Mouse (Mus musculus) adrenal gland, adult 10 weeks (tissue): Measurements from ENCODE around the gene Gm4302. TPM values are rescaled to one million over a fixed set of nuclear protein-coding genes. Genes with fewer than 3 reads are reported as not detected.

Source experiments
- polyA plus RNA-seq: library from polyadenylated mRNA; stranded (reverse); fragments of 350-450 nt; fragmentation: Illumina TruSeq; extraction: RNeasy Lipid Tissue Mini Kit (QIAGEN cat#74804); gene quantifications from one replicate; pipeline ENCODE4 v1.2.3, GENCODE M21; 2014; ENCODE audit warnings: low read depth, low replicate concordance

Gm4302 gene
- polyA plus RNA-seq: not detected

DNA sequence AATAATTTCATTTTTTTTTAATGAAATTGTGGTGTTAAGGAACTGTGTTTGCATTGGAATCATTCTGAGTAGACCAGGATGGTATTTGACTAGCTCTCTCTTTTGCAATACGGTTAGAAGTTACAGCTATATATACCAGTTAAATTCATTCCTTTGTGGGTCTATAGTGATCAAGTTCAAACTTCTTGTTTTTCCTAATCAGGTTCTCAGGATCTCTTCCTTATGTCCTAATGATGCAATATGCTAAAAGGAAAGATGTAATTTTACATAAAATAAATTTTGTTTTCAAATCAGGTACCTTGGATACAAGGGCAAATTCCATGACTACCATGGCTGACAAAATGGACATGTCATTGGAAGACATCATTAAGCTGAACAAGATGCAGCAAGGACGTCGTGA is at the start of gene Gm4302:
TSS of gene Gm4302 (plus strand) at position 301 of the 400 bp plus-strand sequence.

DNA sequence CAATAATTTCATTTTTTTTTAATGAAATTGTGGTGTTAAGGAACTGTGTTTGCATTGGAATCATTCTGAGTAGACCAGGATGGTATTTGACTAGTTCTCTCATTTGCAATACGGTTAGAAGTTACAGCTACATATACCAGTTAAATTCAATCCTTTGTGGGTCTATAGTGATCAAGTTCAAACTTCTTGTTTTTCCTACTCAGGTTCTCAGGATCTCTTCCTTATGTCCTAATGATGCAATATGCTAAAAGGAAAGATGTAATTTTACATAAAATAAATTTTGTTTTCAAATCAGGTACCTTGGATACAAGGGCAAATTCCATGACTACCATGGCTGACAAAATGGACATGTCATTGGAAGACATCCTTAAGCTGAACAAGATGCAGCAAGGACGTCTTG is 5.3 kb upstream of the Gm4302 start, which contains the start of gene Gm4301:
TSS of gene Gm4301 (plus strand) at position 301 of the 400 bp plus-strand sequence.

DNA sequence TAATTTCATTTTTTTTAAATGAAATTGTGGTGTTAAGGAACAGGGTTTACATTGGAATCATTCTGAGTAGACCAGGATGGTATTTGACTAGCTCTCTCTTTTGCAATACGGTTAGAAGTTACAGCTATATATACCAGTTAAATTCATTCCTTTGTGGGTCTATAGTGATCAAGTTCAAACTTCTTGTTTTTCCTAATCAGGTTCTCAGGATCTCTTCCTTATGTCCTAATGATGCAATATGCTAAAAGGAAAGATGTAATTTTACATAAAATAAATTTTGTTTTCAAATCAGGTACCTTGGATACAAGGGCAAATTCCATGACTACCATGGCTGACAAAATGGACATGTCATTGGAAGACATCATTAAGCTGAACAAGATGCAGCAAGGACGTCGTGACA is 5.0 kb downstream of the Gm4302 start, which contains the start of gene Gm4303:
TSS of gene Gm4303 (plus strand) at position 301 of the 400 bp plus-strand sequence.

DNA sequence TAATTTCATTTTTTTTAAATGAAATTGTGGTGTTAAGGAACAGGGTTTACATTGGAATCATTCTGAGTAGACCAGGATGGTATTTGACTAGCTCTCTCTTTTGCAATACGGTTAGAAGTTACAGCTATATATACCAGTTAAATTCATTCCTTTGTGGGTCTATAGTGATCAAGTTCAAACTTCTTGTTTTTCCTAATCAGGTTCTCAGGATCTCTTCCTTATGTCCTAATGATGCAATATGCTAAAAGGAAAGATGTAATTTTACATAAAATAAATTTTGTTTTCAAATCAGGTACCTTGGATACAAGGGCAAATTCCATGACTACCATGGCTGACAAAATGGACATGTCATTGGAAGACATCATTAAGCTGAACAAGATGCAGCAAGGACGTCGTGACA is 10.2 kb downstream of the Gm4302 start, which contains the start of gene Gm4305:
TSS of gene Gm4305 (plus strand) at position 301 of the 400 bp plus-strand sequence.

DNA sequence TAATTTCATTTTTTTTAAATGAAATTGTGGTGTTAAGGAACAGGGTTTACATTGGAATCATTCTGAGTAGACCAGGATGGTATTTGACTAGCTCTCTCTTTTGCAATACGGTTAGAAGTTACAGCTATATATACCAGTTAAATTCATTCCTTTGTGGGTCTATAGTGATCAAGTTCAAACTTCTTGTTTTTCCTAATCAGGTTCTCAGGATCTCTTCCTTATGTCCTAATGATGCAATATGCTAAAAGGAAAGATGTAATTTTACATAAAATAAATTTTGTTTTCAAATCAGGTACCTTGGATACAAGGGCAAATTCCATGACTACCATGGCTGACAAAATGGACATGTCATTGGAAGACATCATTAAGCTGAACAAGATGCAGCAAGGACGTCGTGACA is 20.4 kb downstream of the Gm4302 start, which contains the start of gene Gm4307:
TSS of gene Gm4307 (plus strand) at position 301 of the 400 bp plus-strand sequence.

DNA sequence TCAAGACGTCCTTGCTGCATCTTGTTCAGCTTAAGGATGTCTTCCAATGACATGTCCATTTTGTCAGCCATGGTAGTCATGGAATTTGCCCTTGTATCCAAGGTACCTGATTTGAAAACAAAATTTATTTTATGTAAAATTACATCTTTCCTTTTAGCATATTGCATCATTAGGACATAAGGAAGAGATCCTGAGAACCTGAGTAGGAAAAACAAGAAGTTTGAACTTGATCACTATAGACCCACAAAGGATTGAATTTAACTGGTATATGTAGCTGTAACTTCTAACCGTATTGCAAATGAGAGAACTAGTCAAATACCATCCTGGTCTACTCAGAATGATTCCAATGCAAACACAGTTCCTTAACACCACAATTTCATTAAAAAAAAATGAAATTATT is 41.8 kb downstream of the Gm4302 start, which contains the start of gene Gm4312:
TSS of gene Gm4312 (minus strand) at position 101 of the 400 bp plus-strand sequence.

Other genes starting within 250 kb of the Gm4302 start
- not detected for gene Gm4301, start 5.2 kb upstream of the Gm4302 start, polyA plus RNA-seq
- gene Gm4303, start 5.1 kb downstream of the Gm4302 start, polyA plus RNA-seq: not detected
- not detected for gene Gm4305, start 10.3 kb downstream of the Gm4302 start, polyA plus RNA-seq
- not detected for gene Gm4307, start 20.5 kb downstream of the Gm4302 start, polyA plus RNA-seq
- not detected for gene Gm4312, start 41.7 kb downstream of the Gm4302 start, polyA plus RNA-seq
- 92.2 TPM for gene Tmtc3, start 146.5 kb downstream of the Gm4302 start, polyA plus RNA-seq
- 39.0 TPM for gene Cep290, start 146.7 kb downstream of the Gm4302 start, polyA plus RNA-seq
- gene 4930430F08Rik, start 249.6 kb downstream of the Gm4302 start, polyA plus RNA-seq: 31.4 TPM
- not detected for gene 1700017N19Rik, start 249.6 kb downstream of the Gm4302 start, polyA plus RNA-seq